Mouse (Mus musculus): Measurements from ENCODE around the gene Zfp747.
"Not testable (repeated sequence)": the region's sequence is repeated elsewhere in the genome, so short reads cannot be mapped to it uniquely, and the experiment has no call there.

Zfp747 gene

DNA sequence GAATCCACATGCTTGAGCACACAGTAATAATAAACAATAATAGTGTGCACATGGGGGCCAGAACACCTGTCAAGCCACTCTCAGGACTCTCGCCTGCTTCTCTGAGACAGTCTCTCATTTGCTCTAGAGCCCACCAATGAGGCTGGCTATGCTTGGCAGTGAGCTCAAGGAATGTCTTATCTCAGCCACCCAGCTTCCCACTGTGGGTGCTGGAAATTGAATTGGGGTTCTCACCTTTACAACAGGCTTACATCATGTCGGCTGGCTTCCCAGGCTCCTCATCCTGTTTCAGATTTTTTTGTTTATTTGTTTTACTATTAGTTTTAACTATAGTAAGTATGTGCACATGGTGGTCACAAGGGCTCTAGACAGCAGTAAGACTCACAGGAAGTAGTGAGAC, 4.6 kb downstream of the Zfp747 start:
- in situ Hi-C loops (cut with MboI) = no loop called here

DNA sequence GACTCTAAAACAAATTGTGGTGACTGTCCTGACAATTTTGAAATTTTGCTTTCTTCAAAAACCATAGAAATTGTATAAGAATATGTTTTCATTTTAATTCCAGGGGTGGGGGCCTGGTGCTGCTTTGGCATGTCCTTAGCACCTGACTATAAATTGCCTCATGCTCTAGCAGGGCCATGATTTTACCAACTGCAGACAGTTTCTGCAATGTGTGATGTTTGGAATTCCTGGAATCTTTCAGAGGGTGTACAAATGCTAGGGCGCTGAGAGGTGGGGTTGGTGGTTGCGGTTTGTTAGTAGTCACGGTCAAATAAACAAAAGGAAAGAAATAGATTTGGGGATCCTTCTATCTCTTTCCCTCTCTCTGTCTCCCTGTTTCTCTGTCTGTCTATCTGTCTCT, 9.6 kb downstream of the Zfp747 start:
- in situ Hi-C loops (cut with MboI) = no loop called here

DNA sequence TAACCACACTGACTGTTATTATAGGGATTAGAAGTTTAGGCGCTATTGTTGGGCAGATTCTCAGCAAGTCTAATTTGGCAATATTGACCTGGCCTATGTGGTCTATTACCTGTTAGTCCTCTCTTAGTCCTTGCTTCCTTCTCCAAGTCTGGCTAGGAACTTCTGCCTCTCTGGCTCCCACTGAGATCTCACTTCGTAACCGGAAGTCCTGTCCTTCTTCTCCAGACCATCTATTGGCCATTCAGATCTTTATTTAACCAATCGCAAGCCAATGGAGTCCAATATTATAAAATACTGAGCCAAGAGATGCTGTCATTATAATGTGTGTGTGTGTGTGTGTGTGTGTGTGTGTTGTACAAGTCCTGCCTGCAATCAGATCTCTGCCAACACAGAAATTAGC, 11.7 kb downstream of the Zfp747 start:
- in situ Hi-C loops (cut with MboI) = loop anchor here (5.0 kb wide), 1 partner anchor 133 kb away; no protein-coding TSS in a partner anchor

DNA sequence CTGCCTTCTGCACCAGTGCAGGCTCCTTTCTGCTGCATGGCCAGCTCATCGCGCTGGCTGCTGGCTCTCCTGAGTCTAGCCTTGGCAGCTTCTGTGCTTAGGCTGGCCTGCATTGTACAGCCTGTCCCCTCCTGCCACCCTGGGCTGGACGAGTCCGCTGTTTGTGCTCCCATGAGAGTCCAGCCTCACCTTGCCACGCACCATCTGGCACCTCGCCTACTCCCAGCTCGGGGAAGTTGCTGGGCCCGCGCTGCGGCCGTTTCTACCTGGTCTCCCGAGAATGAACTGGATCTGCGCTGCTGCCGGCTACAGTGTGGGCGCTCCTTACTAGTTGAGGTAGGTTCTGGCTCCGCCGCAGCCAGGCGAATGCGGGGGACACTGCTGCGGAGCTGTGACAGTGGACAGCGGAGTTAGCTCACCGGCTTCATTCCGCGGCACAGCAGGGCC, 12.4 kb downstream of the Zfp747 start:
- in situ Hi-C loops (cut with MboI) = loop anchor here (5.0 kb wide), 1 partner anchor 134 kb away; no protein-coding TSS in a partner anchor

DNA sequence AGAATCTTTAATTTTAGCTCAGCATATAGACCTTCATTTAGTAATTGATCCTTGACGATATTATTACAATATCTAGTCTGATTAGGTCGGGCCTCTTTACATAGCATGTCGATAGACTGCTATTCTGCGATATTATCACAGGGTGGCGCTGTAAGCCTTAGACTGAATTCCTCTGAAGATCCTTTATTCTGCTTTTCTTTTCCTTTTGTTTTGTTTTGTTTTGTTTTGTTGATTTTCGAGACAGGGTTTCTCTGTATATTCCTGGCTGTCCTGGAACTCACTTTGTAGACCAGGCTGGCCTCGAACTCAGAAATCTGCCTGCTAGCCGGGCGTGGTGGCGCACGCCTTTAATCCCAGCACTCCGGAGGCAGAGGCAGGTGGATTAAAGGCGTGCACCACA, 13.4 kb downstream of the Zfp747 start:
- in situ Hi-C loops (cut with MboI) = loop anchor here (5.0 kb wide), 1 partner anchor 135 kb away; no protein-coding TSS in a partner anchor

DNA sequence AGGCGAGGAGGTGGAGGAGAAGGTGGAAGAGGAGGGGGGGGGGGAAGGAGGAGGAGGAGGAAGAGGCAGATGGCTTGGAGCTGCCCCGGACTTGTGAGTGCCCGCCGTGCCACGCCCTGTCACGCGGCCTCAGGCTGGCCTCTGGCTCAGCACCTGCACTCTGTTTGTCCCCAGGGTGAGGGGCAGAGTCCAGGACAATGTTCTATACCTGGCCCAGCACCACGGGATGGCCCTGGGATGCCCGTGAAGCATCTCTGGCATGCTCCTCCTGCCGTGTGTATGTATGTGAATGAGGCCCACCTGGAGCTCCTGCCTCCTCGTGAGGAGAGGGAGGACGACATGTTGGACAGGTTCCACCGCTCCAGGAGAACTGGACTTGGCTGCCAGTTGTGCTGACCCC, 14.4 kb downstream of the Zfp747 start:
- in situ Hi-C loops (cut with MboI) = loop anchor here (5.0 kb wide), 1 partner anchor 136 kb away; no protein-coding TSS in a partner anchor

DNA sequence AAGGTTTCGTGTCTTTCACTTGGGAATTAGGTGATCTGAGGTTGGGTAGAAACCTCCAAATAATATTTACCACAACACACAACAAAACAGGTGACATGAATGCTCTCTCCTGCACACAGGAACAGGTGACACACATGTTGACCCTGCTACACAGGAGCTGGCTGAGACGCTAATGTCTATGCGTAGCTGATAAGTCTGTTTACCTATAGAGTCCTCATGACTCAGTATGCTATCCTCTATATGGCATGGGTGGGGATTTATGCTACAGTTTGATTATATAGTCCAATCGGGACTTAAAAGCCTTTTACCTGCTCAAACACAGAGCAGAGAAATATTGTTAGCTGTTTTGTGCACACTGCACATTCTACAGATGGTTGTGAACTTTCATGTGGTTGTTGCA, 15.6 kb downstream of the Zfp747 start:
- in situ Hi-C loops (cut with MboI) = loop anchor here (5.0 kb wide), 1 partner anchor 137 kb away; no protein-coding TSS in a partner anchor

DNA sequence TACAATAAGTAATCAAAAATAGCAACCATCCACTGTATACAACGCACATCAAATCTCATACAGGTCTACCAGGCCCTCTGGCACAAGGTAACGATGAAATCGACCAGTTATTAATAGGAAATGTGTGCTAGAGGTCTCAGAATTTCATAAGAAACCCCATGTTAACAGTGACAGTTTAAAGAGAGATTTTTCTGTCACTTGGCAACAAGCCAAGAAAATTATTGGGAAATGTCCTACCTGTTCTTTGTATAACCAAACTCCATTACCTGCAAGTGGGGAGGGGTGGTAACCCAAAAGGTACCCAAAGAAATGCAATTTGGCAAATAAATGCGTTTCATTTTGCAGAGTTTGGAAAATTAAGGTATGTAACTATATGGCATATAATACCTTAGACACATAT, 17.4 kb downstream of the Zfp747 start:
- in situ Hi-C loops (cut with MboI) = no loop called here

DNA sequence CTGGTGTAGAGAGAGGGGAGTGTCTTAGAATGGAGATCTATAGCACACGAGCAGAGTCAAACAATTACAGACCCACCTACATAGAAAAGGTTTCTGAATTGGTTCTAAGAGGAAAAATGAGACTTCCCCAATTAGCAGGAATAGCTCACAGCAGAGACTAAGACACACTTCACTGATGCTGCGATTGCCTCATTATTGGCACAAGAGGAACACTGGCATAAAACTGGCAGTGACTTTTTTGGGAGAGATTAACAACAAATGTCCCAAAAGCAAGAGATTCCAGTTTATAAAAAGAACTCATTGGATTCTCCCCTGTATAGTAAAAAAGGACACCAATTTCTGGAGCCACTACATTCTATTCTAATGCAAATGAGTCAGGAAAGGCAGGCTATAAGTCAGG, 18.0 kb downstream of the Zfp747 start:
- in situ Hi-C loops (cut with MboI) = no loop called here

DNA sequence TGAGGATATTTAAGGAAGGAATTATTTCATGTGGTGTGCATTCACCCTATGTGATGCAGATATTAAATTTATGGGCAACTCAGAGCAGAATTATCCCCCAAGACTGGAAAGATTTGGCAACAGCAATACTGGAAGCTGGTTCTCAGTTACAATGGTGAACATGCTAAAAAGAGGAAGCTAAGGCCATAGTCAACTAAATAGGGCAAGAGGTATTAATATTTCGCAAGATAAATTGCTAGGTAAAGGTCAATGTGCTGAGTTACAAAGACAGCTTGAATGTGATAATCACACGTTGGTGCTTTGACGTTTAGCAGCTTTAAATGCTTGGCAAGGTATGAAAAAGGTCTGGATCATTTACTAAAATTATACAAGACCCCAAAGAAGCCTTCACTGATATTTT, 20.1 kb downstream of the Zfp747 start:
- in situ Hi-C loops (cut with MboI) = no loop called here

DNA sequence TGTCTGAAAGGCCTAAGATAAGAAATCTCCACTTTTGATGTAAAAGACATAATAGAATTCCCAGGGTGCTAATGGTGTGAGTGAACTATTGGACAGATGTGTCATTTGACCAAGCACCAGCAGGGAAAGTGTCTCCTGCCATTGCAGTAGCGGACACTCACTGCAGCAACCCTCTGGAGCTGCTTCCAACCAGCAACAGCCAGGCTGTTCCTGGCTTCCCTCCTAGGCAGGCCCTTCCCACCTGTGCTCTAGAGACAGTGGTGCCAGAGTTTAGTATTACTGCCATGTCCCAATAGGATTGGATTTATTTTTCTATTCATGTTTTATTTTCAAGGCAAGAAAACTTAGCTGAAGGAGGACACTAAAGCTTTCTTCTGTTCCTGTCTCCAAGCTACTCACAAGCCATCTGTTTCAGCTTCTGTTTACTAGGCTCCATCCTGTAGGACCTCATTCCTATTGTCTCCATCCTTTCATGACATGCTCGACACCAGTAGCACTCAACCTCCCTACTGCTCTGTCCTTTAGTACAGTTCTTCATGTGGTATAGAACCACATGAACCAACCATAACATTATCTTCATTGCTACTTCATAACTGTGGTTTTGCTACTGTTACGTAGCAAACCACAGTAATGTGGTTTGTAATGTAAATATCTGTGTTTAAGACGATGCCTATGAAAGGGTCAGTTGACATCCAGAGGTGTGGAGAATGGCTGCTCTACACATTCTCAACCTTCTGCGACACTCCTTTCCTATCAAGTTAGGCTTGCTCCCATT, 24.4 kb downstream of the Zfp747 start:
- in situ Hi-C loops (cut with MboI) = no loop called here

DNA sequence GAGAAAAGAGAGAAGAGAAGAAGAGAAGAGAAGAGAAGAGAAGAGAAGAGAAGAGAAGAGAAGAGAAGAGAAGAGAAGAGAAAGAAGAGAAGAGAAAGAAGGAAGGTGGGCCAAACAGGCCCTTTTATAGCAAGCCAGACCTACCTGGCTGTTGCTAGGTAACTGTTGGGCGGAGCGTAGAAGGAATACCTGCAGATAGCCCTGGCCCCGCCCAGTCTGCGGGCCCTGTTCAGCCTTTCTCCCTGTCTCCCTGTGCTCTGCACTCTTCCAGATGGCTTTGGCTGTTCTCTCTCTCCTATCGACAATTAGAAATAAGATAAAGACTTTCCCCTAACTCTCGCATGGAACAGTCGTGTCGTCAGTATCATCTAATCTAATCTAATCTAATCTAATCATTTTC, 29.2 kb downstream of the Zfp747 start:
- in situ Hi-C loops (cut with MboI) = no loop called here

DNA sequence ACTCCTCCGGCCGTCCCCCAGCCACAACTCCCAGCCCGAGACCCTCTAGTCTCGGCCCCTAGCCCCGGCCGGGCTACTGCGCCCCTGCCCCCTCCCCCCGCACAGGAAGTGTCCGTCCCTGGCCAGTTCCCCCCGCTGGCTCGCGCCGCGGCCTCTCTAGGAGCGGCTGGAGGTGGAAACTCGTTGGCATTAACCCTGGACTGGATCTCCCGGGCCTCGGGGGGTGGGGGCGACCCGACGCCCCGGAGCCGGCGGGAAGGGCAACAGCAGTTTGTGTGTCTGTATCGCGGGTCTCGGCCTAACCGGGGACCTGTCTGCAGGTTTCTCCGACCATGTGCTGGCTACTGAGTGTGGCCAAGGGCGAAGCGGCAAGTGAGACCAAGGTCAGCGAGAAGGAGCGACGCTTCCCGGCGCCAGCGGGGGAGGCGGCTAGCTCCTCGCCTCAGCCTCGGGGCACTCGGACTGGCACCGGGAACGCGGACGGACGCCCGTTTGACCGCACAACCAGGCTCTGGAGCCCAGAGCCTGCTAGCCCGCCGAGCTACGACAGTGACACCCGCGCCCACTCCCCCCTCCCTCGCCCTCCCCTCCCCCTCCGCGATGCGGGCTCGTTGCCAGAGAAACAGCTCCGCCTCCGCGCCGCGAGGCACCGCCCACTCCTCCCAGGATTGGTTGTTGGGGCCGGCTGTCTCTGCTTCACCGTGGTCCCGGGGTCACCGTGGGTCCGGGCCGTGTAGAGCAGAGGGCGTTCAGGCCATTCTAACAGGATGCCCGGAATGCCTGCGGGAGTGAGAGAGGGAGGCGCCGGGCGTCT, 30.1 kb downstream of the Zfp747 start, which contains the start of gene Zfp768:
Gene Zfp768 (minus strand): TSS at position 78 of the 814 bp plus-strand sequence.
- in situ Hi-C loops (cut with MboI) = no loop called here

DNA sequence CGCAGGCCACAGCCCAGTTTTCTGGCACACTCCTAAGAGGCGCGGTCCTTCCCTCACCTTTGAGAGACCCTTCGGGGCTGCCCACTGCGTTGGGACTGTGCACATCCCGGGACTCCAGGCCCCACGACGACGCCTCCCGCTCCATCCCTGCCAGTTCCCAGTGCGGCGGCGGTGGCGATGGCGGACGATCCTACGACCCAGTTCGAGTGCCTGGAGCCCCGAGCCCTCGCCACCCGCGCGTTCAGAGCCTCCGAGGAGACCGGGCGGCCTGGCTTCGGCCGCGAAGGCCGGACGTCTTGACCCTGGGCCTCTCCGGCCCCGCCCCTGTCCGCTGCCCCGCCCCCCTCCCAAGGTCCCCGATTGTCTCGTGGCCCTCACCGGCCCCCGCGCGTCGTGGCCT, 30.8 kb downstream of the Zfp747 start:
- in situ Hi-C loops (cut with MboI) = no loop called here

DNA sequence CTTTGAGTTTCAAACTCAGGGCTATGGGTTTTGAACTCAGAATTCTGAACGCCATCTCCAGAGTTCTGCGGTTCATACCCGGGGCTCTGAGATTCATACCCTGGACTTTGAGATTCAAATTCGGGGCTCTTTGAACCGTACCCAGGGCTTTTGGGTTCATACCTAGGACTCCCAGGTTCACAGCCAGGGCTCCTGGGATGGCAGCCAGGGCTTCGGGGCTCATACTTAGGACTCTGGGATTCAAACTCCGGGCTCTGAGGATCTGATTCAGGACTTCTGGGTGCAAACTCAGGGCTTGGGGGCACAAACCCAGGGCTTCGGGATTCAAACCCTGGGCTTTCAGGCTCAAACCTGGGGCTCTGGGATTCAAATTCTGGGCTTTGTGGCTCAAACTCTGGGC, 31.5 kb downstream of the Zfp747 start:
- in situ Hi-C loops (cut with MboI) = no loop called here

DNA sequence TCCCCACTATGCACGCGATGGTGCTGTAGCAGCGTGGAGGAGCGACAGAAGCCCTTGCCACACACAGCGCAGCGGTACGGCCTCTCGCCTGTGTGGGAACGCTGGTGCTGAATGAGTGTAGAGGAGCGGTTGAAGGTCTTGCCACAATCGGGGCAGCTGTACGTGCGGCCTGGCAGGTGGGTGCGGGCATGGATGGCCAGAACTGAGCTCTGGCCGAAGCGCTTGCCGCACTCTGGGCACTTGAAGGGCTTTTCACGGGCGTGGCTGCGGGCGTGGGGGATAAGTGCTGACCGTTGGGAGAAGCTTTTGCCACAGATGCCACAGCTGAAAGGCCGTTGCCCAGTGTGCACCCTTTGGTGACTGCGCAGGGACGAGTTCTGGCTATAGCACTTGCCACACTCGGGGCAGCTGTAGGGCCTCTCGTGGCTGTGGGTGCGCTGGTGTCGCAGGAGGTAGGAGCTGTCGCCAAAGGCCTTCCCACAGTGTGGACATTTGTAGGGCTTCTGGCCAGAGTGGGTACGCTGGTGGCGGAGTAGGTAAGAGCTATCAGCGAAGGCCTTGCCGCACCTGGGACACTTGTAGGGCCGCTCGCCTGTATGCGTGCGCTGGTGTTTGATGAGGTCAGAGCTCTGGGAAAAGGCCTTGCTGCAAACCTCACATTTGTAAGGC, 32.4 kb downstream of the Zfp747 start:
- in situ Hi-C loops (cut with MboI) = no loop called here

DNA sequence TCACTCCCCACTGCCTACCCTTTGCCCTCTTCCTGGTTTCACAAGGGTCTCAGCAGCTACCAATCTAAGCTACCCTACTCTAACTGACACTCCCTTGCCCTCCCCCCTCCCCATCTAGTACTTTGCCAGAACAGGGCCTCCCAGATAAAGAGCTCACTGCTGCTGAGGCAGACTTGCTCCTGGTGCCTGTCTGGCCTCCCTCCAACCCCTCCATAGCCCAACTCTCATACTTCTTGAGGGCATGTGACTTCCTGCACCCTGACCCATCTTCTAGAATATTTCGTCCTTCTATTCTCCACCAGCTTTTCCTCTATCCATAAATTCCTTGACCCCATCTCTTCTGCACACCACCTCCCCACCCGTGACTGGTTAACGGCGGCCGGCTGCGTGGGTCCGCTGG, 33.0 kb downstream of the Zfp747 start:
- in situ Hi-C loops (cut with MboI) = no loop called here

DNA sequence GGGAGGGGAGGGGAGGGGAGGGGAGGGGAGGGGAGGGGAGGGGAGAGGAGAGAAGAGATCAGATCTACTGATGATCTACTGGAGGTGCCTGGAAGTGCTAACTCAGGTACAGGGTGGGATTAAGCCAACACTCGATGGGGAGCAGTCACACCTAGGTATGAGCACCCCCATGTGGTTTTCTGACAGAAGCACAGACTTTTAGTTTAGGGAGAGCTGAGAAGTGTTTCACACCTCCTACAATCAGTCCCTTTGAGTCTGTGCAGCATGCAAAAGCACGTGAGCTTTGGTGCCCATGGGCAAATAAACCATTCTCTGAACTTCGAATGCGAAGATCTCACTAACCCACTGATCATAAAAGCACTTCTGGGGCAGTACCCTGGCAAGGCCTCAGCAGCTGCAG, 33.5 kb downstream of the Zfp747 start:
- in situ Hi-C loops (cut with MboI) = no loop called here

DNA sequence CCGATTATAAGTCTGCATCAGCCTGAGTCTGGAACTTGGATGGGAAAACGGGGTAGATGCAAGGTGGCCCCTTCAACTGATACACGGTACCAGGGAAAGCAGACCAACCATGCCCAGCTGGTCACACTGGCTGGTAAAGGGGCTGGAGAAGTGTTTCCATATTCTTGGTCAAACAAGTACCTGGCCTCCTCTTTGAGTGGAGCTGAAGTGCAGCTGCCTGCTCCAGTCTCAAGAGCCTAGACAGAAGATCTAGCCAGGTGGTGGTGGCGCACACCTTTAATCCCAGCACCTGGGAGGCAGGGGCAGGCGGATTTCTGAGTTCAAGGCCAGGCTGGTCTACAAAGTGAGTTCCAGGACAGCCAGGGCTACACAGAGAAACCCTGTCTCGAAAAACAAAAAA, 34.0 kb downstream of the Zfp747 start:
- in situ Hi-C loops (cut with MboI) = not testable (repeated sequence)

DNA sequence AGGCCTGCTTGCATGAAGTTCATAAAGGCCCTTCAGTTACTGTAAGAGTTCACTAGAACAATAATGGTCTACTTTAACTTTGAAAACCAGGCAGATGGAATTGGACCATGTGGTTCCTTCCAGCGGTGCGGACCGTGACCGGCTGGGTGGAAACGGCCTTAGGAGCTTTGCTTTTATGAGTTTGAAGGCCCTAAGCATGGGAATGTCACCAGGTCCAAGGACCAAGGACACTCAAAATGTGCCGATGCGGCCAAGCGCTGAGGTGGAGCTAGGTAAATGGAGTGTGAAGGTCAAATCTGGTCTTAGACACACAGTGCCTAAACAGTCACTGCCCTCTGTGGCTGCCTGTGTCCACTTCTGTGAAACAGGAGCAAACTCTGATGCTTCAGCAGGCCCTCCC, 34.5 kb downstream of the Zfp747 start:
- in situ Hi-C loops (cut with MboI) = no loop called here

DNA sequence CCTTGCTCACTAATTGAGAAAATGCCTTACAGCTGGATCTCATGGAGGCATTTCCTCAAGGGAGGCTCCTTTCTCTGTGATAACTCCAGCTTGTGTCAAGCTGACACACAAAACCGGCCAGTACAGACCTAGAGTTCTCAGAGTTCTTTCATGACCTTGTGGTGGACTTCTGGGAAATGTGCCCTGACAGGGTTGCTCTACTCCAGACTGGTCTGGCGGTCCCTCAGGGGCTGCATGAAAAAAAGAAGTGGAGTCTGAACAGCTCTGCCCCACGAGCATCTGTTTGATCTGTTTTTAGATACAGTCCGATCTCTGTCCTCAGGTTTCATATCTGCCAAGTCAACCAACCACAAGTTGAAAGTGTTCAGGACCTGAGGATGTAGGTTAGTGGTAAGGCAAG, 38.2 kb downstream of the Zfp747 start:
- in situ Hi-C loops (cut with MboI) = no loop called here

DNA sequence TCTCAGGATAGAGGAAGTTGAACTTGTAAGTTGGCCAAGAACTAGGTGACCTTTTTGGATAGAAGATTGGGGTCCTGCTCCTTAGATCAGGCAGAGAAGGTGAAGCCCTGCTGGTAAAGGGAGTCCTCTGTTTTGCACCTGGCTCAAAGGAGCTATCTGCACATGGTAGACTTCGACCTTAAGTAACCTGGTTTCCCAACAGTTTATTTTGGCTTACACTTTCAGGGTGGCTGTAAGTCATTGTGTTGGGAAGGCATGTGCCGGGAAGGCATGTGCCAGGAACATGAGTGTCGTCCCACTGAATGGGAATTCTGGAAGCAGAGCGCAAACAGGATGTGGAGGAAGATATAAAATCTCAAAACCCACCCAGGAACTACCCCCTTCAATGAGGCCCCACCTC, 40.2 kb downstream of the Zfp747 start:
- in situ Hi-C loops (cut with MboI) = no loop called here
